Mouse (Mus musculus) heart, embryonic 10.5 days (tissue): ENCODE results near the gene Mt2. TPM values are rescaled to one million over a fixed set of nuclear protein-coding genes. Genes with fewer than 3 reads are reported as not detected.

Experiments used
- DNase-seq: peaks from one replicate; pipeline ENCODE4 v3.0.0-alpha.2; 2017; ENCODE audit warnings: low spot score
- H3K27ac ChIP-seq: fragments of 300-500 bp; sonication (generic); 2 replicates; pipeline ENCODE4 v1.5.1; 2016; ENCODE audit warnings: mild to moderate bottlenecking
- H3K27me3 ChIP-seq: fragments of 300-500 bp; sonication (generic); 2 replicates; pipeline ENCODE4 v1.6.1; 2016; ENCODE audit warnings: mild to moderate bottlenecking; ENCODE audit not compliant: poor library complexity, insufficient read depth, severe bottlenecking
- H3K36me3 ChIP-seq: fragments of 300-500 bp; sonication (generic); 2 replicates; pipeline ENCODE4 v1.6.1; 2016; ENCODE audit warnings: mild to moderate bottlenecking, moderate library complexity
- H3K4me1 ChIP-seq: fragments of 300-500 bp; sonication (generic); 2 replicates; pipeline ENCODE4 v1.6.1; 2016; ENCODE audit warnings: mild to moderate bottlenecking
- H3K4me3 ChIP-seq: fragments of 300-500 bp; sonication (generic); 2 replicates; pipeline ENCODE4 v1.5.1; 2016; ENCODE audit warnings: mild to moderate bottlenecking, moderate library complexity
- H3K9me3 ChIP-seq: fragments of 300-500 bp; sonication (generic); 2 replicates; pipeline ENCODE4 v1.6.1; 2016; ENCODE audit warnings: mild to moderate bottlenecking, moderate library complexity
- WGBS: fragments of 180-500 bp; shearing (Covaris S2); methylation state at CpG from one replicate; pipeline ENCODE4 v1.1.7; 2016; 5-methylcytosine and 5-hydroxymethylcytosine counted together
- polyA plus RNA-seq: library from polyadenylated mRNA; unstranded; fragments of >200 nt; fragmentation: Nextera tagmentation; extraction: Ambion mirVana; gene quantifications from 2 replicates; pipeline ENCODE4 v1.2.1, GENCODE M21; 2016

Mt2 gene
- polyA plus RNA-seq, 1 experiment from 2014 or later = 113 TPM

GRCm38 (mm10) chr8:94191101-94191691, 18.7 kb downstream of the Mt2 start:
- H3K27me3 ChIP-seq = peaks cover 23% of the 10 kb centered on the region
- no peaks in the 10 kb centered on the region for H3K36me3 ChIP-seq
- H3K4me3 ChIP-seq = peak overlapping the region; percentile 60
- H3K4me1 ChIP-seq = peaks cover 33% of the 10 kb centered on the region
- H3K27ac ChIP-seq = peak overlapping the region; percentile 81
- H3K9me3 ChIP-seq = no peaks in the 10 kb centered on the region
- whole genome bisulfite sequencing = 23% methylated on average over 21 of the region's 21 CpGs
- DNase-seq = peak; percentile 89

- H3K36me3 ChIP-seq = no peaks in the 10 kb centered on the region
- no peaks in the 10 kb centered on the region for H3K9me3 ChIP-seq
- H3K27ac ChIP-seq = no peak overlapping the region
- H3K27me3 ChIP-seq = peaks cover 6% of the 10 kb centered on the region
- no peak overlapping the region for H3K4me3 ChIP-seq
- 60% methylated on average over 1 of the region's 1 CpGs for WGBS
- H3K4me1 ChIP-seq = peaks cover 17% of the 10 kb centered on the region
- no peak for DNase-seq
Observed at GRCm38 (mm10) chr8:94192926-94193325, 20.5 kb downstream of the Mt2 start.

- H3K27ac ChIP-seq = no peak overlapping the region
- H3K4me3 ChIP-seq = no peak overlapping the region
- peaks cover 9% of the 10 kb centered on the region for H3K4me1 ChIP-seq
- no peaks in the 10 kb centered on the region for H3K27me3 ChIP-seq
- DNase-seq = no peak
- 87% methylated on average over 7 of the region's 7 CpGs for WGBS
- H3K9me3 ChIP-seq = no peaks in the 10 kb centered on the region
- H3K36me3 ChIP-seq = no peaks in the 10 kb centered on the region
Observed at GRCm38 (mm10) chr8:94194591-94195223, 22.2 kb downstream of the Mt2 start.

- 44% methylated on average over 10 of the region's 10 CpGs for WGBS
- Histone ChIP-seq H3K4me3 (no peak overlapping the region), H3K27me3 (no peaks in the 10 kb centered on the region), H3K4me1 (no peaks in the 10 kb centered on the region), H3K9me3 (no peaks in the 10 kb centered on the region), H3K36me3 (no peaks in the 10 kb centered on the region), H3K27ac (no peak overlapping the region)
- DNase-seq = peak; percentile 79
Observed at GRCm38 (mm10) chr8:94199202-94199869, 26.9 kb downstream of the Mt2 start.

GRCm38 (mm10) chr8:94204043-94204442, 31.6 kb downstream of the Mt2 start:
- Histone ChIP-seq H3K4me1 (no peaks in the 10 kb centered on the region), H3K27ac (no peak overlapping the region), H3K4me3 (no peak overlapping the region), H3K36me3 (no peaks in the 10 kb centered on the region), H3K9me3 (no peaks in the 10 kb centered on the region), H3K27me3 (no peaks in the 10 kb centered on the region)
- 66% methylated on average over 3 of the region's 3 CpGs for WGBS
- no peak for DNase-seq

- 13% methylated on average over 5 of the region's 5 CpGs for WGBS
- H3K36me3 ChIP-seq = no peaks in the 10 kb centered on the region
- no peaks in the 10 kb centered on the region for H3K9me3 ChIP-seq
- no peak overlapping the region for H3K4me3 ChIP-seq
- peak; percentile 91 for DNase-seq
- H3K27ac ChIP-seq = no peak overlapping the region
- no peaks in the 10 kb centered on the region for H3K27me3 ChIP-seq
- H3K4me1 ChIP-seq = no peaks in the 10 kb centered on the region
Observed at GRCm38 (mm10) chr8:94205736-94206135, 33.3 kb downstream of the Mt2 start.

- Histone ChIP-seq H3K27me3 (no peaks in the 10 kb centered on the region), H3K27ac (no peak overlapping the region), H3K4me3 (no peak overlapping the region), H3K9me3 (no peaks in the 10 kb centered on the region), H3K4me1 (no peaks in the 10 kb centered on the region), H3K36me3 (no peaks in the 10 kb centered on the region)
- DNase-seq = no peak
- 74% methylated on average over 8 of the region's 8 CpGs for WGBS
Observed at GRCm38 (mm10) chr8:94206256-94206655, 33.8 kb downstream of the Mt2 start.

- Histone ChIP-seq H3K27ac (no peak overlapping the region), H3K4me3 (no peak overlapping the region), H3K9me3 (no peaks in the 10 kb centered on the region), H3K4me1 (no peaks in the 10 kb centered on the region), H3K27me3 (no peaks in the 10 kb centered on the region), H3K36me3 (no peaks in the 10 kb centered on the region)
- DNase-seq = no peak
- WGBS = 60% methylated on average over 2 of the region's 2 CpGs
Observed at GRCm38 (mm10) chr8:94207491-94207890, 35.0 kb downstream of the Mt2 start.

GRCm38 (mm10) chr8:94209639-94210038, 37.2 kb downstream of the Mt2 start:
- no peaks in the 10 kb centered on the region for H3K36me3 ChIP-seq
- H3K27ac ChIP-seq = no peak overlapping the region
- no peak for DNase-seq
- no peaks in the 10 kb centered on the region for H3K27me3 ChIP-seq
- H3K4me1 ChIP-seq = peaks cover 9% of the 10 kb centered on the region; the same call in 1 of the 2 replicates
- H3K9me3 ChIP-seq = no peaks in the 10 kb centered on the region
- no peak overlapping the region for H3K4me3 ChIP-seq
- 79% methylated on average over 6 of the region's 6 CpGs for WGBS

- peaks cover 15% of the 10 kb centered on the region for H3K4me1 ChIP-seq
- H3K9me3 ChIP-seq = no peaks in the 10 kb centered on the region
- WGBS = 66% methylated on average over 3 of the region's 3 CpGs
- no peaks in the 10 kb centered on the region for H3K36me3 ChIP-seq
- H3K27me3 ChIP-seq = no peaks in the 10 kb centered on the region
- H3K4me3 ChIP-seq = no peak overlapping the region
- no peak for DNase-seq
- H3K27ac ChIP-seq = no peak overlapping the region
Observed at GRCm38 (mm10) chr8:94210225-94210624, 37.8 kb downstream of the Mt2 start.

- Histone ChIP-seq H3K4me1 (peaks cover 27% of the 10 kb centered on the region), H3K27ac (peak overlapping the region; percentile 85; the same call in 1 of the 2 replicates)
- WGBS = 61% methylated on average over 6 of the region's 6 CpGs
Observed at GRCm38 (mm10) chr8:94213819-94214218, 41.4 kb downstream of the Mt2 start.

GRCm38 (mm10) chr8:94214252-94215173, 42.0 kb downstream of the Mt2 start, which contains the start of gene Nup93:
Gene Nup93 (plus strand): TSS chr8:94214564.
- peak; percentile 100 for DNase-seq
- peaks cover 27% of the 10 kb centered on the region for H3K4me1 ChIP-seq
- H3K36me3 ChIP-seq = no peaks in the 10 kb centered on the region
- peak within 1 kb of the TSS; percentile 86 for H3K4me3 ChIP-seq
- H3K27ac ChIP-seq = peak within 1 kb of the TSS; percentile 85
- under 1% methylated on average over 68 of the region's 68 CpGs for WGBS
- no peaks in the 10 kb centered on the region for H3K27me3 ChIP-seq
- no peaks in the 10 kb centered on the region for H3K9me3 ChIP-seq

More at GRCm38 (mm10) chr8:94213819-94214218, 41.4 kb downstream of the Mt2 start:
- Histone ChIP-seq H3K9me3 (no peaks in the 10 kb centered on the region), H3K4me3 (peak overlapping the region; percentile 86), H3K36me3 (no peaks in the 10 kb centered on the region), H3K27me3 (no peaks in the 10 kb centered on the region)
- DNase-seq = no peak
